Mouse (Mus musculus): Measurements from ENCODE around the gene Utrn. TPM values are rescaled to one million over a fixed set of nuclear protein-coding genes. Genes with fewer than 3 reads are reported as not detected.

Utrn gene
- total and polyA plus RNA-seq, 3 experiments: 0.31 to 1.1 (median 0.67) TPM

DNA sequence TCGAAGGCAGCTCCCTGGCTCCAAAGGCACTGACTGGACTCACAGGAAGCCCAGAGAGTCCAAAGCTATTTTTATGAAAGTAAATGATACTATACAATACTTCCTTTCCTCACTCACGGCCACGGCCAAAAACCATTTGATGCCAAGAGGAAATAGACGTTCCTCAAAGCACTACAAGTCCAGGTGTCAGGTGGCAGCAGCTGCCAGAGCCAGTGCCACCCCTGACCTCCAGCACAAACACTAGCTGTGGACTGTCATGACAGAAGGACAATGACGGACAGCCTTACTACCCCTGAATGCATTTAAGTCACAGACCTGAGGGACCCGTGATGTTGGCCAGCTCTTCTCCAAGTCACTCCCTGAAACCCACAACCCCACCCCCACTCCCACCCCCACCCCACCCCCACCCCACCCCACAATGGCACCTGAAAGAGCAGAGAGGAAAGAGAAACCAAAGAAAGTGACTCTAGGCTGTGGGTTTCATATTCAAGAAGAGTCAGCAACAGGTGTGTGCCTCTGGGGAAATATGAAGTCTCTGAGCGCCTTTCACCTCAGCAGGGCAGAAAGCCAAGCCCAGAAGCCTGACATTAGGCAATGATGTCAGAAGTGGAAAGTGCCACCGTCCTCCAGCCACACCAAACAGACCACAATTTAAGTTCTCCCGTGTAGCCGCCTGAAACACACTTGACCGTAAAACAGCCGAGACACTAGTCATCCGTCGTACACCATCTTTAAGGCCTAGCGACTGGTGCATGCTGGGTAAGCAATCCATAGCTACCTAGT, 45.5 kb downstream of the Utrn start:
- no peaks in the 10 kb centered on the region for H3K9me3 ChIP-seq (replicated peaks; ENCODE audit: low read length)
- H3K4me3 ChIP-seq (replicated peaks in 1 of 3; ENCODE audit: low read depth in 2 of 3, low read length in 2 of 3, poor library complexity in 1 of 3): no peak overlapping the region
- H3K27ac ChIP-seq (ENCODE audit: insufficient read depth, low read depth): no peak overlapping the region
- peak; percentile 57 for DNase-seq (ENCODE audit: extremely low read depth)
- H3K36me3 ChIP-seq (replicated peaks in 1 of 2; ENCODE audit: control insufficient read depth in 1 of 2, insufficient read depth in 1 of 2, low read length in 1 of 2): no peaks in the 10 kb centered on the region
- TF ChIP-seq MYC (IDR thresholded peaks at IDR 0.05; ENCODE audit: low read depth, low read length) (no peak), NRF1 (IDR thresholded peaks at IDR 0.05; ENCODE audit: low read depth, low read length) (no peak), EP300 (IDR thresholded peaks at IDR 0.05; ENCODE audit: low read length) (no peak), ZC3H11A (IDR thresholded peaks at IDR 0.05; ENCODE audit: low read depth, low read length) (no peak), SMC3 (IDR thresholded peaks at IDR 0.05; ENCODE audit: low read depth, low read length) (no peak), RCOR1 (conservative IDR thresholded peaks at IDR 0.05; ENCODE audit: low read depth, low read length) (peak; percentile 70; the same call in 1 of the 2 replicates), TCF12 (IDR thresholded peaks at IDR 0.05; ENCODE audit: low read depth, low read length) (peak; percentile 68; the same call in 1 of the 2 replicates), TBP (conservative IDR thresholded peaks at IDR 0.05; ENCODE audit: low read depth, low read length) (no peak), USF1 (IDR thresholded peaks at IDR 0.05; ENCODE audit: low read depth, low read length) (no peak), NELFE (IDR thresholded peaks at IDR 0.05; ENCODE audit: low read depth, low read length) (no peak), BHLHE40 (IDR thresholded peaks at IDR 0.05; ENCODE audit: low read depth, low read length) (peak; percentile 90), CHD1 (IDR thresholded peaks at IDR 0.05; ENCODE audit: low read depth, low read length) (no peak), ETS1 (conservative IDR thresholded peaks at IDR 0.05; ENCODE audit: low read depth, low read length) (peak; percentile 80), ZNF384 (IDR thresholded peaks at IDR 0.05; ENCODE audit: low read depth, low read length) (no peak), E2F4 (IDR thresholded peaks at IDR 0.05; ENCODE audit: insufficient replicate concordance, low read depth, low read length) (no peak), PAX5 (IDR thresholded peaks at IDR 0.05; ENCODE audit: low read length) (no peak), MAX (IDR thresholded peaks at IDR 0.05; ENCODE audit: low read length) (no peak), MAFK (IDR thresholded peaks at IDR 0.05; ENCODE audit: insufficient replicate concordance, low read length) (0 out of 2 replicates have a peak, but pooled peaks have one; percentile 12), CTCF (conservative IDR thresholded peaks at IDR 0.05 in 1 of 2, IDR thresholded peaks at IDR 0.05 in 1 of 2; ENCODE audit: low read depth in 2 of 2, low read length in 2 of 2) (no peak), RAD21 (IDR thresholded peaks at IDR 0.05; ENCODE audit: low read depth, low read length) (no peak), SIN3A (IDR thresholded peaks at IDR 0.05; ENCODE audit: low read length) (no peak), HCFC1 (IDR thresholded peaks at IDR 0.05; ENCODE audit: low read depth, low read length) (0 out of 2 replicates have a peak, but pooled peaks have one; percentile 17), ELF1 (IDR thresholded peaks at IDR 0.05; ENCODE audit: low read depth, low read length) (no peak; the same call in 1 of the 2 replicates), GABPA (IDR thresholded peaks at IDR 0.05; ENCODE audit: insufficient replicate concordance, low read depth, low read length) (no peak), POLR2A (IDR thresholded peaks at IDR 0.05; ENCODE audit: low read depth, low read length) (no peak), KAT2A (IDR thresholded peaks at IDR 0.05; ENCODE audit: insufficient replicate concordance, low read length) (no peak), MXI1 (IDR thresholded peaks at IDR 0.05; ENCODE audit: low read depth, low read length) (no peak), MAZ (IDR thresholded peaks at IDR 0.05; ENCODE audit: low read depth, low read length) (no peak), MEF2A (IDR thresholded peaks at IDR 0.05; ENCODE audit: borderline replicate concordance, low read depth, low read length) (peak; percentile 54; the same call in 1 of the 2 replicates), CHD2 (IDR thresholded peaks at IDR 0.05; ENCODE audit: low read length) (no peak; the same call in 1 of the 2 replicates), JUN (IDR thresholded peaks at IDR 0.05; ENCODE audit: insufficient read depth, low read depth, low read length) (peak; percentile 46; the same call in 1 of the 2 replicates), ZMIZ1 (IDR thresholded peaks at IDR 0.05; ENCODE audit: low read depth, low read length) (no peak), JUND (conservative IDR thresholded peaks at IDR 0.05; ENCODE audit: low read depth, low read length) (no peak), POLR2AphosphoS2 (IDR thresholded peaks at IDR 0.05; ENCODE audit: low read depth, low read length) (no peak), USF2 (conservative IDR thresholded peaks at IDR 0.05; ENCODE audit: low read depth, low read length) (no peak), IRF4 (IDR thresholded peaks at IDR 0.05; ENCODE audit: low read depth, low read length) (peak; percentile 58), ZKSCAN1 (IDR thresholded peaks at IDR 0.05; ENCODE audit: borderline replicate concordance, low read depth, low read length) (no peak), UBTF (IDR thresholded peaks at IDR 0.05; ENCODE audit: low read depth, low read length) (no peak)
- H3K79me2 ChIP-seq (replicated peaks; ENCODE audit: control insufficient read depth, extremely low read depth, insufficient read depth, poor library complexity, severe bottlenecking): no peaks in the 10 kb centered on the region
- dilution Hi-C loops (cut with MboI; ENCODE audit: extremely low pct_ligation_motif_present, extremely low pct_unique_long_range_greater_than_20kb, low sequenced_read_pairs) (no loop called here), in situ Hi-C loops (cut with MboI; ENCODE audit: low pct_ligation_motif_present, low pct_unique_long_range_greater_than_20kb, low sequenced_read_pairs) (no loop called here)
- H3K27me3 ChIP-seq (replicated peaks): peaks cover 4% of the 10 kb centered on the region
- peak overlapping the region; percentile 19; the same call in 1 of the 2 replicates for H3K4me2 ChIP-seq (ENCODE audit: insufficient read depth, low read depth, poor library complexity, severe bottlenecking)
- no peak overlapping the region for H3K9ac ChIP-seq (ENCODE audit: insufficient read depth, low read depth)
- H3K4me1 ChIP-seq (ENCODE audit: control insufficient read depth in 1 of 2, insufficient read depth in 2 of 2): peaks cover 25 to 39% of the 10 kb centered on the region in 2 experiments
